Mouse (Mus musculus): Measurements from ENCODE around the gene Nhs. TPM values are rescaled to one million over a fixed set of nuclear protein-coding genes. Genes with fewer than 3 reads are reported as not detected.

The Nhs gene
- total RNA-seq, 1 experiment from 2014 or later, result not detected

- ATAC-seq (replicated peaks; ENCODE audit: insufficient number of reproducible peaks, low FRiP score, low TSS enrichment, poor library complexity, severe bottlenecking), result no peak
Measured at GRCm38 (mm10) chrX:162025210-162025953, 134.1 kb downstream of the Nhs start.

GRCm38 (mm10) chrX:162021724-162022123 is 137.8 kb downstream of the Nhs start:
- ATAC-seq (replicated peaks; ENCODE audit: insufficient number of reproducible peaks, low FRiP score, low TSS enrichment, poor library complexity, severe bottlenecking), result no peak

- no peak for ATAC-seq (replicated peaks; ENCODE audit: insufficient number of reproducible peaks, low FRiP score, low TSS enrichment, poor library complexity, severe bottlenecking)
Measured at GRCm38 (mm10) chrX:162020039-162020566, 139.4 kb downstream of the Nhs start.

- ATAC-seq (replicated peaks; ENCODE audit: insufficient number of reproducible peaks, low FRiP score, low TSS enrichment, poor library complexity, severe bottlenecking), result no peak
Measured at GRCm38 (mm10) chrX:162017471-162017870, 142.1 kb downstream of the Nhs start.

GRCm38 (mm10) chrX:162012570-162012969 is 147.0 kb downstream of the Nhs start:
- ATAC-seq (replicated peaks; ENCODE audit: insufficient number of reproducible peaks, low FRiP score, low TSS enrichment, poor library complexity, severe bottlenecking), result no peak

- no peak for ATAC-seq (replicated peaks; ENCODE audit: insufficient number of reproducible peaks, low FRiP score, low TSS enrichment, poor library complexity, severe bottlenecking)
Measured at GRCm38 (mm10) chrX:162009876-162010275, 149.7 kb downstream of the Nhs start.

GRCm38 (mm10) chrX:162003818-162004217 is 155.7 kb downstream of the Nhs start:
- ATAC-seq (replicated peaks; ENCODE audit: insufficient number of reproducible peaks, low FRiP score, low TSS enrichment, poor library complexity, severe bottlenecking), result no peak

GRCm38 (mm10) chrX:161998876-161999275 is 160.7 kb downstream of the Nhs start:
- ATAC-seq (replicated peaks; ENCODE audit: insufficient number of reproducible peaks, low FRiP score, low TSS enrichment, poor library complexity, severe bottlenecking), result no peak

GRCm38 (mm10) chrX:161997170-161997795 is 162.2 kb downstream of the Nhs start:
- ATAC-seq (replicated peaks; ENCODE audit: insufficient number of reproducible peaks, low FRiP score, low TSS enrichment, poor library complexity, severe bottlenecking), result no peak

GRCm38 (mm10) chrX:161990171-161990570 is 169.4 kb downstream of the Nhs start:
- no peak for ATAC-seq (replicated peaks; ENCODE audit: insufficient number of reproducible peaks, low FRiP score, low TSS enrichment, poor library complexity, severe bottlenecking)

- ATAC-seq (replicated peaks; ENCODE audit: insufficient number of reproducible peaks, low FRiP score, low TSS enrichment, poor library complexity, severe bottlenecking), result no peak
Measured at GRCm38 (mm10) chrX:161984961-161985360, 174.6 kb downstream of the Nhs start.

GRCm38 (mm10) chrX:161981399-161981798 is 178.1 kb downstream of the Nhs start:
- no peak for ATAC-seq (replicated peaks; ENCODE audit: insufficient number of reproducible peaks, low FRiP score, low TSS enrichment, poor library complexity, severe bottlenecking)

- ATAC-seq (replicated peaks; ENCODE audit: insufficient number of reproducible peaks, low FRiP score, low TSS enrichment, poor library complexity, severe bottlenecking), result no peak
Measured at GRCm38 (mm10) chrX:161979946-161980345, 179.6 kb downstream of the Nhs start.

- no peak for ATAC-seq (replicated peaks; ENCODE audit: insufficient number of reproducible peaks, low FRiP score, low TSS enrichment, poor library complexity, severe bottlenecking)
Measured at GRCm38 (mm10) chrX:161977236-161977841, 182.2 kb downstream of the Nhs start.

GRCm38 (mm10) chrX:161976376-161976775 is 183.2 kb downstream of the Nhs start:
- ATAC-seq (replicated peaks; ENCODE audit: insufficient number of reproducible peaks, low FRiP score, low TSS enrichment, poor library complexity, severe bottlenecking), result no peak

GRCm38 (mm10) chrX:161973572-161973971 is 186.0 kb downstream of the Nhs start:
- ATAC-seq (replicated peaks; ENCODE audit: insufficient number of reproducible peaks, low FRiP score, low TSS enrichment, poor library complexity, severe bottlenecking), result no peak

GRCm38 (mm10) chrX:161972723-161973122 is 186.8 kb downstream of the Nhs start:
- no peak for ATAC-seq (replicated peaks; ENCODE audit: insufficient number of reproducible peaks, low FRiP score, low TSS enrichment, poor library complexity, severe bottlenecking)

GRCm38 (mm10) chrX:161971961-161972502 is 187.5 kb downstream of the Nhs start:
- ATAC-seq (replicated peaks; ENCODE audit: insufficient number of reproducible peaks, low FRiP score, low TSS enrichment, poor library complexity, severe bottlenecking), result no peak

GRCm38 (mm10) chrX:161971131-161971530 is 188.4 kb downstream of the Nhs start:
- no peak for ATAC-seq (replicated peaks; ENCODE audit: insufficient number of reproducible peaks, low FRiP score, low TSS enrichment, poor library complexity, severe bottlenecking)
